Mouse (Mus musculus) cerebellum, adult 2 months (tissue): ENCODE data around the gene Mlxipl. TPM values are rescaled to one million over a fixed set of nuclear protein-coding genes. Genes with fewer than 3 reads are reported as not detected.

Experiments
- DNase-seq, 2 experiments: peaks; one replicate each; pipeline ENCODE4 v3.0.0; 2021
- H3K27ac ChIP-seq: fragments of 200-500 bp; 2 replicates; pipeline ENCODE4 v1.5.1; 2012; ENCODE audit warnings: low read length, control low read depth, inconsistent platforms; ENCODE audit not compliant: insufficient read depth
- H3K27me3 ChIP-seq: fragments of 200-500 bp; 2 replicates; pipeline ENCODE4 v1.6.1; 2012; ENCODE audit warnings: inconsistent platforms, mild to moderate bottlenecking, low read length, moderate library complexity; ENCODE audit not compliant: control insufficient read depth, insufficient read depth
- H3K4me1 ChIP-seq: fragments of 200-500 bp; 2 replicates; pipeline ENCODE4 v1.6.1; 2011; ENCODE audit warnings: low read length; ENCODE audit not compliant: control insufficient read depth, insufficient read depth
- H3K4me3 ChIP-seq: fragments of 200-500 bp; replicated peaks from 2 replicates; pipeline ENCODE3; 2011; ENCODE audit warnings: mild to moderate bottlenecking, low read depth, low read length, control low read depth; ENCODE audit not compliant: insufficient read depth
- CTCF ChIP-seq: fragments of 200-500 bp; IDR thresholded peaks from 2 replicates; pipeline ENCODE4 v1.5.1; 2011; ENCODE audit warnings: low read depth, mild to moderate bottlenecking, control low read depth, low read length, moderate library complexity, borderline replicate concordance; ENCODE audit not compliant: insufficient read depth
- POLR2A ChIP-seq: fragments of 200-500 bp; IDR thresholded peaks from 2 replicates; pipeline ENCODE4 v1.6.1; 2011; ENCODE audit warnings: low read length, control low read depth, borderline replicate concordance; ENCODE audit not compliant: insufficient read depth
- WGBS: fragments of 180-500 bp; shearing (Covaris S2); methylation state at CpG from one replicate; pipeline ENCODE4 v1.1.7; 2018; 5-methylcytosine and 5-hydroxymethylcytosine counted together
- polyA plus RNA-seq: library from polyadenylated mRNA; depleted of rRNA; stranded (reverse); fragments of >200 nt; gene quantifications from 2 replicates; pipeline ENCODE4 v1.2.3, GENCODE M21; 2012

Mlxipl gene
- polyA plus RNA-seq, 1 experiment = 2.0 TPM

- TF ChIP-seq CTCF = no peak
- TF ChIP-seq POLR2A = no peak
- Histone ChIP-seq H3K27ac (no peak overlapping the region), H3K4me1 (no peaks in the 10 kb centered on the region), H3K4me3 (no peak overlapping the region), H3K27me3 (no peaks in the 10 kb centered on the region)
- DNase-seq = no peak
- 82% methylated on average over 12 of the region's 12 CpGs for WGBS
Measured at GRCm38 (mm10) chr5:135113782-135114181, 24.1 kb downstream of the Mlxipl start.

GRCm38 (mm10) chr5:135115241-135115640 is 25.6 kb downstream of the Mlxipl start:
- no peak overlapping the region for H3K27ac ChIP-seq
- no peak overlapping the region for H3K4me3 ChIP-seq
- WGBS = 86% methylated on average over 8 of the region's 8 CpGs
- no peak for DNase-seq
- TF ChIP-seq CTCF = no peak
- no peak for TF ChIP-seq POLR2A
- H3K4me1 ChIP-seq = no peaks in the 10 kb centered on the region
- no peaks in the 10 kb centered on the region for H3K27me3 ChIP-seq

- TF ChIP-seq POLR2A (no peak), CTCF (peak; percentile 83)
- 31% methylated on average over 6 of the region's 6 CpGs for WGBS
- DNase-seq = peak; percentile 58 to 68
- H3K4me1 ChIP-seq = no peaks in the 10 kb centered on the region
- H3K27me3 ChIP-seq = no peaks in the 10 kb centered on the region
- no peak overlapping the region for H3K4me3 ChIP-seq
- no peak overlapping the region for H3K27ac ChIP-seq
Measured at GRCm38 (mm10) chr5:135118589-135119081, 28.9 kb downstream of the Mlxipl start.

- no peak for DNase-seq
- no peak for TF ChIP-seq POLR2A
- no peak for TF ChIP-seq CTCF
- no peaks in the 10 kb centered on the region for H3K27me3 ChIP-seq
- no peak overlapping the region for H3K4me3 ChIP-seq
- no peaks in the 10 kb centered on the region for H3K4me1 ChIP-seq
- WGBS = 63% methylated on average over 4 of the region's 4 CpGs
- H3K27ac ChIP-seq = no peak overlapping the region
Measured at GRCm38 (mm10) chr5:135120753-135121152, 31.1 kb downstream of the Mlxipl start.

GRCm38 (mm10) chr5:135126121-135126520 is 36.4 kb downstream of the Mlxipl start:
- no peaks in the 10 kb centered on the region for H3K4me1 ChIP-seq
- DNase-seq = no peak
- H3K27ac ChIP-seq = no peak overlapping the region
- no peak overlapping the region for H3K4me3 ChIP-seq
- 58% methylated on average over 6 of the region's 6 CpGs for WGBS
- no peaks in the 10 kb centered on the region for H3K27me3 ChIP-seq
- TF ChIP-seq CTCF (no peak), POLR2A (no peak)

GRCm38 (mm10) chr5:135127669-135128068 is 38.0 kb downstream of the Mlxipl start:
- no peak overlapping the region for H3K4me3 ChIP-seq
- no peaks in the 10 kb centered on the region for H3K4me1 ChIP-seq
- DNase-seq = no peak
- no peak overlapping the region for H3K27ac ChIP-seq
- no peaks in the 10 kb centered on the region for H3K27me3 ChIP-seq
- TF ChIP-seq CTCF = no peak
- TF ChIP-seq POLR2A = no peak
- WGBS = 69% methylated on average over 6 of the region's 6 CpGs

- H3K27ac ChIP-seq = no peak overlapping the region
- 78% methylated on average over 4 of the region's 4 CpGs for WGBS
- H3K27me3 ChIP-seq = no peaks in the 10 kb centered on the region
- H3K4me1 ChIP-seq = no peaks in the 10 kb centered on the region
- H3K4me3 ChIP-seq = no peak overlapping the region
- DNase-seq = no peak
- TF ChIP-seq CTCF = no peak
- no peak for TF ChIP-seq POLR2A
Measured at GRCm38 (mm10) chr5:135129747-135130146, 40.1 kb downstream of the Mlxipl start.

- DNase-seq = peak; percentile 25 to 41
- H3K27me3 ChIP-seq = no peaks in the 10 kb centered on the region
- TF ChIP-seq POLR2A = no peak
- TF ChIP-seq CTCF = no peak
- WGBS = 7% methylated on average over 26 of the region's 26 CpGs
- H3K27ac ChIP-seq = no peak overlapping the region
- H3K4me1 ChIP-seq = no peaks in the 10 kb centered on the region
- H3K4me3 ChIP-seq = peak overlapping the region; percentile 31
Measured at GRCm38 (mm10) chr5:135133736-135134405, 44.2 kb downstream of the Mlxipl start.
